Mouse (Mus musculus) gonadal fat pad, adult 2 months (tissue): Measurements from ENCODE around the gene Tmc8. TPM values are rescaled to one million over a fixed set of nuclear protein-coding genes. Genes with fewer than 3 reads are reported as not detected.
"Not testable (repeated sequence)": the region's sequence is repeated elsewhere in the genome, so short reads cannot be mapped to it uniquely, and the experiment has no call there.

Source experiments
- DNase-seq: peaks from one replicate; pipeline ENCODE4 v3.0.0-alpha.2; 2012; ENCODE audit warnings: low read depth
- polyA plus RNA-seq: library from polyadenylated mRNA; depleted of rRNA; stranded (reverse); fragments of >200 nt; gene quantifications from 2 replicates; pipeline ENCODE4 v1.2.3, GENCODE M21; 2012

Tmc8 gene
- polyA plus RNA-seq, 1 experiment, result 5.8 TPM

DNA sequence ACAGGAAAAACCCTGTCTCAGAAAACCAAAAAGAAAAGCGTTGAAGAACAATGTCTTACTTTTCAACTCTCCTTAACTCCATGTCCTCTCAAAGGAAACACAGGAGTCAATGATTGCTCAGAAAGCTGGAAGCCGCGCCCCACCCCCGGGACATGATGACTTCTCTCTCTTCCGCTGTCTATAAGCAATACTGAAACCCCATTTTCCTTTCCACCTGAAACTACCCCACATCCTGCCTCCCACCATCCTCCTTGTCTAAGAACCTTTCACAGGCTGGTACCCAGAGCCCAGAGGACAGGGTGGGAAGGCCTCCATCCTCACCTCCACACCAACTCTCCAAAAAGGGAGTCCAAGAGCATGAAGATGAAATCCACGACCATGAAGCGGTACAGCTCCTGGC is 9.5 kb upstream of the Tmc8 start:
- DNase-seq, result no peak

DNA sequence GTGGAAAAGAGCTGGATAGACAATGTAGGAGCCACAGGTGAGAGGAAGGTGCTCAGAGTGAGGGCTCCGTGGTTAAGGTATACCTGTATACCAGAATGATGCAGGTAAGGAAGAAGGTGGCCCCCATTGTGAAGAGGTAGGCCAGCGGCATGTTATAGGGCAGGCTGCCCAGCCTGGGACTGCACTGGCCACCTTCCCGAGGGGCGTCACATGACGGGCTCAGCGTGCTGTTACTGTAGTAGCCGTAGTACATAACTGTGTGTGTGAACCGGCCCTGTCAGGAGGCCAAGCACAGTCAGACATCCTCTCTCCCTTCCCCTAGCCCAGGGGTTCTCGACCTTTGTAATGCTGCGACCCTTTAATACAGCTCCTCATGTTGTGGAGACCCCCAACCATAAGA is 7.0 kb upstream of the Tmc8 start:
- DNase-seq, result no peak

DNA sequence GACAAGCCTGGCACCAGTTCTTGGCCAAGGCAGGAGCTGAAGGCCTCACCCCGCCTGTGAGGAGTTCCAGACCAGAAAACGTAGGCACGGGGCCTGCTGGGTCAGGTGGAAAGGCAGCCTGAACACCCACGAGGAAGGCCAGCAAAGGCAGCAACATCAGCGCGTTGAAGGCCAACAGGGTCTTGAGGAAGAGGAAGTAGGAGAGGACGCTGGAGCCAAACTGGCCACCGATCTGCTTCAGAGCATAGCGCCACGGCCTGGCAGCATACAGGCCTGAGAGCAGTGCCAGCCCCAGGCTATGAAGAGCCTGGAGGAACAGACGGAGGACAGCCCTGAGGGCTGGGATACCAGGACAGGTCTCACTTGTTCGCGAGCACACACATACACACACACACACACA is 6.3 kb upstream of the Tmc8 start:
- DNase-seq, result no peak

DNA sequence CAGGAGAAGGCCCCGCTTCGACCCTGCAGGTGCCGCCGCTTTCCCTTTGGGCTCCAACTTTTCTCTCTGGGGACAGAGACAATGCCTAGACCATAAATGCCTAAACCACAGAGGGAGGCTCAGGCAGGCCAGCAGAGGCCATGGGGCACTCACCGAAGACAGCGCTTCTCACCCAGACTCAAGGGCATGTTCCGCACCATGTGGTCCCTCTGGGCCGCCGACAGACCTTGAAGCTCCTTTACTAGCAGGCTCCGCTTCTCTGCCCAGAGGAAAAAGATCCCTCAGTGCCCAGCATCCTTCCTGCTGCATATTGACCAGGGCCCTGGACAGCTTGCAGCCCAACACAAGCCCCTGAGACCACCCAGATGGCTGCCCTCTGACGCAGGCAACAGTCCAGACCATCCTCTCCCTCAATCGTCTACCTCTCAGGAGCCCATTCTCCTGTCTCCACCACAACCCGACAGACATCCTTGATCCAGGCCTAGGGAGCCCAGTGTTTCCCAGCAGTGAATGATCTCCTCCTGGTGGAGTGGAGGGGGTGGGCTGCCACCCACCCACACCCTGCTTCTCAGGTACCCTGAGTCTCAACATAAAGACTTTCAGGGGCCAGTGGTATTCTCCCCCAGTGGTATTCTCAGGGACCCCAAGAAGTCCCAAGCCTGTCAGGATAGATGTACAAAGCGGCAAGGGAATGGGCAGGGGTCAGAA is 5.6 kb upstream of the Tmc8 start:
- no peak for DNase-seq

DNA sequence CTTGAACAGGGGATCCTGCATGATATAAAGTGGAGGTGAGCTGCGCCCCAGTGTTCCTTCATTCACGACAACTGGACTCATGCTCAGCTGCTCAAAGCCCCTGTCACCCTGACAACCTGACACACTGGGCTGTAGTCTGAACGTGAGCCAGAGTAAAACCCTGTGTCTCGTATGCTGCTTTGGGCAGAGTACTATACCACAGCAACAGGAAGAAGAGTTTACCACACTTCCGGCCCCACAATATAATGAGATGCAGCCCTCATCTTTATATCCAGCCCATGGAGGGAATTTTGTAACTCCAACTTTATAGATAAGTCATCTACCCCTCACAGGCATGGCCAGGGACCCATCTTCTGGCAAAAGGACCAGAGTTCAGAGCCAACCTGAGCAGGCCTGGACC is 4.8 kb upstream of the Tmc8 start:
- no peak for DNase-seq

DNA sequence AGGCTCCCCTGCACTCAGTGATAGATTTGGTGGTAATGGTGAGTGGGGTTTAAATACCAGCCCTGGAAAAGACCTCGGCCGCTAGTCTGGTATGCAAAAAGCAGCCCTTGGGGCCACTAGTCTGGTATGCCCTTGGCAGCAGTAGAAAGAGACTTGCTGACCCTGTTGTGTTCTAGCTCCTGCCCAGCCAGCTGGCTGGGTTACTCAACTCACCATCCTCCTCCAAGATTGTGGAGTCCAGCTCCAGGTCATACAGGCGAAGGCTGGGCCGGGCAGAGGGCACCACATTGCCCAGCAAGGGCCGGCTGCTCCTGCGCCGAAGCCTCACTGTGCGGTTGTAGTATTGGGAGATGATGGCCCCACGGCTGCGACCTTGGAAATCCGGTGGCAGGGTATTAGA is 3.8 kb upstream of the Tmc8 start:
- DNase-seq, result no peak

DNA sequence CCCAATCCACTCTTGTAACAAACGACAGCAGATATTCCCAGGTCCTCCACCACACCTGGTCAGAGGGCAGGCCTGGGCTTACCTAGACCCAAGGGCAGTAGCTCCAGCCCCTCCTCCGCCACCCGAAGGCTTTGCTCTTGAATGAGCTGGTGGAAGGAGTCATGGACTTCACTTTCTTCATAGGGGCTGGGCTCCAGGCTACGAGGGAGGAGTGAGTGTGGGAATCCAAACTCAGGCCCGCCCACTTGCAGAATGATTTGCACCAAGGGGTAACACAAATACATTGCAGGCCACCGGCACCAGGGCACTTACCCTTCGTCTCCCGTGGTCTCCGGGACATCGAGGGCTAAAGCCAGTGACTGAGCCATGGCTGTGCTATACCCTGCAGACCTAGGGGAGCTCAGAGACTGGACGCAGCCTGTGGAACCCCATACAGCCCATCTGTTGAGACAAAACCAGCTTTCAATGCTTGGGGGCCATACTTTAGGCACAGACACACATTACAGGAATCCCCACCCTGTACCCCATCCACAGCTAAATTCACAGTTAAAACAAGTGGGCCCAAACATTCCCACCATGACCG is 2.9 kb upstream of the Tmc8 start:
- DNase-seq, result no peak

DNA sequence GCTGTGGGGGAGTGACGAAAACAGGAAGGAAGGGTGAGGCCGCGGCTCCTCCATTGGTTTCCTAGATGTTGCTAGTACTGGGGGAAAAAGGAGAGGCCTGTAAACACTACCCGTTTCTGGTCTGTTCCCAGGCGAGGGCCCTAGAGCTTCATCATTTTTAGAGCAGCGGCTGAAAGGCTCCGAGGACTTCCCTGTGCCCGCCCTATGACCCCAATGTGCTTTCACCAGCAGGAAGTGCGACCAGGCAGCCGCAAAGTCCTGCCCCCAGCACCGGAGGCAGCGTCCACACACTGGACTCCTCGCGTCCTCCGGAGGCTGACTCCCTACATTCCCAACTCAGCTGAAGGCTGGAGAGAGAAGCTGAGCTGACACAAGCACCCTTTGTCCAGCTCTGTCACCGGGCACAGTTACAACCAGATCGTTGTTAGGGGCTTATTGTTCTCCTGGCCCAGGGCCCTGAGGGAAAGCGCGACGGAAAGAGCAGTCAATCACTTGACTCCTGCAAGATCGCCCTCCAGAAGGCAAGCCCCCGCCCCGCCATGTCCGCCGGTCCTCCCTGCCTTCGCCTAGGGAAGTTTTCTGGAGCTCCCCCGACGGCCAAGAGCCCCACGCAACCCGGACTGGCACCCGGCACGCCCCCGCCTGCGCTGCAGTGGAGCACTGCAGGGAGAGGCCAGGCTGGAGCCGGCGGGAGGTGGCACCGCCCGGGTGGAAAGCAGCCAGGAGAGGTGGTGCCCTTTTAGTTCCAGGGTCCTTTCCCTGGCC is 2.3 kb upstream of the Tmc8 start:
- DNase-seq, result no peak

DNA sequence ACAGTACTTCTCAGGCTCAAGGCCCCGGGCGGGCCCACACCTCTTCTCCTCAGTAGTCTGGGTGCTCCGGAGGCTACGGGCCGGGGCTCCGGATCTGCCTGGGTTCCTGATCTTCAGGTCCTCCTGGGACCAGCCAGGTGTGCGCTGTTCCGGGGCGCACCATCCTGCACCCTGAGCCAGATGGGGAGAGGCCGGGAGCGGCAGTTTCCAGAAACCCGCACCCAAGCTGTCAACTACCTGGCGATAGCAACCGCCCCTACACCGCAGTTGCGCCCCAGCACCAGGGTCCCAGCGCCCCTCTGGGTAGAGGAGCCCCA is 1.7 kb upstream of the Tmc8 start:
- peak; percentile 26 for DNase-seq

DNA sequence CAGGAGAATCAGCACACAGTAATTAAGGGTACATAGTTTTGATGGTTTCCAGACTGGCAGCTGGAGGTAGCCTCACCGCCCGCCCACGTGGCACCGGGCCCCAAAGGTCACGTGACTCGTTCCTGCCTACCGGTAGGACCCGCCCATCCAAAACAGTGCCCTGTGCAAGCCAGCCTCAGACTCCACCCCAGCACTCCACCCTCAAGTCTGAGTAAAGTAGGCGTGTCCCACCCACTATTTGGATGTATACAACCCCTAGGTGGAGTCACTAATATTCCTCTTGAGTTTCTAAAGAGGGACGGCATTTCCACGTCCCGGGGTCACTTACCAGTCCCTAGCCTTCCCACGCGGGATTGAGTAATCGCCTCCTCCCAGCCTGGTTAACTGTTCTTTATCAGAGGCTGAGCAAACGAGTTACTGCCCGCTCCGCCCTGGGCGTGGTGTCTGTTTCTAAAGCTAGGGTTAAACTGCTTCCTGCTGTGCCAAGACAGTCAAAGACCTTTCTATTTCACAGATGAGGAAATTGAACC is 1.2 kb upstream of the Tmc8 start:
- peak; percentile 100 for DNase-seq

DNA sequence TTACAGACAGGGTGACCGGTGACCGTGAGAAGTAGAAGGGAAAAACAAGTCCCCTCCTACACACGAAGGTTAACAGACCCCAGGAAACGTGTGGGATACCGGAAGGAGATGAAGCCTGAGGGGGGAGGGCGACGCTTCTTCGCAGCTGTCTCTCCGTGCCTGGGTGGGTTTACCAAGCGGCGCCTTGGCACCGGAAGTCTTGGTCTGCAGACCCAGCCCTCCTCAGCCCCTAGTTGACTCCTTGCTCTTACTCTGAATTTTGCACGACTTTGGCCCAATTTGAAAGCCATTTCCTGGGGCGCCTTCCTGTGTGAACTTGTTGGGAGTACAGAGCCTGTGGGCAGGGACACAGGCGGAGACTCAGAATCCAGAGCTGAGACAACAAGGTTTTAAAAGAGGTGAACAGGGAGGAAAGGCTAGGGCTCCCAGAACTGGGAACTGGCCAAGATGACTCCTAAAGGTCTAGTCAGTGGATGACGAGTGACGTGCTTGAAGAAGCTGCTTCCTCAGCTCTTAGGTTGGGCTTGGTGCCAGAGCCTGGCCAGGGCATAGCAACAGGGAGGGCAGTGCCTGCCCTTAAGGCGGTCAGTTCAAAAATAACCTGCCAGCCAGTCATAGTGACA is 566 bp upstream of the Tmc8 start:
- DNase-seq, result no peak

DNA sequence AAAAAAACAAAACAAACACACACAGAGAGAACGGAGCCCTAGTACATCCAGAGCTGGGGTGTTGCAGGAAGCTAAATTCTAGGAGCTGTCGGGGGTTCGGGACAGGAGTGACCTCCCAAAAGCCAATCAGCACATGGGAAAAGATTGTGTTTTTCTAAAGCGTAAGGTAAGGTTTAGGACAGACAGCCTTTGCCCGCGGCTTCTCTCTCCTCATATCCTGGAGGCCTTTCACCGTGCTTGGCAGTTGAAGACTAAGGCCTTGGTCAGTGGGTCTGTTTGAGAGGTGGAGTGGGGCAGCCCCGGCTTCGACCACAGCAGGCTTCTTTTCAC is 794 bp downstream of the Tmc8 start:
- DNase-seq, result no peak

DNA sequence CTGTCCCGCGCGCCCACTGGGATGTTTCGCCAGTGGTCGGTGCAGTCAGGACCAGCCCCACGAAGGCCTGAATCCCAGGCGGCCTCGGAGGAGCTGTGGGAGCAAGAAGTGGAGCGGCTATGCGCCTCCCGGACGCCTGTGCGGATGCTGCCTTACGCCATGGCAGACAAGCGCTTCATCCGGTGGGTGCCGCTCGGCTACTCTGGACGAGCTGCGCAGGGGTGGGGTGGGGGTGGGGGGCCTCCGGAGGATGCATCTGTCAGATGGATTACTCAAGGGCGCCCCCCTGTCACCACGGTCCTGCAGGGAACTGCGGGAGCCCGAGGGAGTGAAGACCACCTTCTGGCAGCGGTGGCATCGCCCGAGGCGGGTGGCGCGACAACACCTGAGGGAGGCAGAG is 1.2 kb downstream of the Tmc8 start:
- DNase-seq, result no peak

DNA sequence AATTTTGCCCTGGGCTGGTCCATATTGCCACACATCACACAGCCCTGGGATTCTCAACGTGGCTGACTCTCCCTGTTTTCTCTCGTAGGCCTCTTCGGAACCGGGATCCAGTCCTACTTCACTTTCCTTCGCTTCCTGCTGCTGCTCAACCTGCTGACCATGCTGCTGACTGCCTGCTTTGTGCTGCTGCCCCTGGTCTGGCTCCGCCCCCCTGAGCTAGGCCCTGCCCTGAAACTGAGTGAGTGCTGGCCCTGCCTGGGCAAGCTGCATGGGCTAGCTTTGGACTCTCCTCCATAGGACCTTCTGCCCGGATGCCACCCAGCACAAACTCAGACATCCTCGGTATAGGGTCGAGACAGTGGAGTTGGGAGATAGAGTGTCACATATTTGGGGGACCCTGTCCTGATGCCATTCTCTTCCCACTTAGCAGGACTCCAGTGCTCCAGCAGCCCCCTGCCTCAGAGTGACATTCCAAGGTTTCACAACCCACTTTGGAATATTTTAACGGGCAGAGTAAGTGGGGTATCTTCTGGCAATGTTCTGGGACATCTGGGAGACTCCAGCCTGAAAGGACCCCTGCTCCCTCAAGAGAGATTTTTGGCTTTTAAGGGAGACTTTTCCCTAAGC is 1.9 kb downstream of the Tmc8 start:
- DNase-seq, result no peak

DNA sequence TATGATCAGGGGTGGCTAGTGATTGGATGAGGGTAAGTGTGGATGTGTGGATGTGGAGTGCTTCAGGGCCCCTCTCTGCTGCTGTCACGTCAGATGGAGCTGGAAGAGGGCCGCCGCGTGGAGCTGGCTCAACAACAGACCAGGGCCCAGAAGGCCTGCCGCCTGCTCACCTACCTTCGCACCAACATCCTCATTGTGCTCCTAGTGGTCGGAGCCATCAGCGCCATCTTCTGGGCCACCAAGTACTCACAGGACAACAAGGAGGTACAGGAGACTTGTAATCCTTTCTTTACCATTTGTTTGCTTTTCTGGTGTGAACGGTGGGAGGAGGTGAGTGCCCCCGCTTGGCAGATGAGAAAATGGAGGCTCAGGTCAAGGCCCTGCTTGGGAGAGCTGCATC is 4.4 kb downstream of the Tmc8 start:
- no peak for DNase-seq

DNA sequence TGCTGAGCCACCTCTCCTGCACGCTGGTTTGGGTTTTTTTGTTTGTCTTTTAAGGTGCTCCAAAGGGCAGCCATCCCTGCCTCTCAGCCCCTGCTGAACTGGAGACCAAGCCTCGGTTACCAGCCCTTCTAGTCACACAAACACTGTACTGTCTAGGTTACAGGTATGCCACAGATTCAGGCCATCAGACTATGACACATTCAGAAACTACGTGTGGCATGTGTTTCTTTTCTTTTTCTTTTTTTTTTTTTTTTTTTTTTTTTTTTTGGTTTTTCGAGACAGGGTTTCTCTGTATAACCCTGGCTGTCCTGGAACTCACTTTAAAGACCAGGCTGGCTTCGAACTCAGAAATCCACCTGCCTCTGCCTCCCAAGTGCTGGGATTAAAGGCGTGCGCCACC is 6.6 kb downstream of the Tmc8 start:
- not testable (repeated sequence) for DNase-seq

DNA sequence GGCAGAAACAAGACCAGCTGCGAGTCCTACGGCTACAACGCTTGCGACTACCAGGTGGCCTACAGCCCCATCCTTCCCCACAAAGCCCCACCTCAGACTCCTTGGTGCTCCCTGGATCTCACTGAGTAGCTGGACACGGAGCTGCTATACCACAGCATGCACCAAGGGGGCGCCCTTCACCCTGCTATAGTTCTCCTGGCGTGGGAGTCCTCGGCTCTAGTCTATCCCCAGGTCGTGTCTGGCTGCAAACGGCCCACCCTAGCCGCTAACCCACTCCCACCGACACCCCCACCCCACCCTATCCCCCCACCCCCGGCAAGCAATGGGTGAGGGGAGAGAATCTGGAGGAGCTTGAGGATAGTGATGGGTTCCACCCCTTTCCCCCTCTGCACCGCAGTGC is 8.4 kb downstream of the Tmc8 start:
- no peak for DNase-seq

DNA sequence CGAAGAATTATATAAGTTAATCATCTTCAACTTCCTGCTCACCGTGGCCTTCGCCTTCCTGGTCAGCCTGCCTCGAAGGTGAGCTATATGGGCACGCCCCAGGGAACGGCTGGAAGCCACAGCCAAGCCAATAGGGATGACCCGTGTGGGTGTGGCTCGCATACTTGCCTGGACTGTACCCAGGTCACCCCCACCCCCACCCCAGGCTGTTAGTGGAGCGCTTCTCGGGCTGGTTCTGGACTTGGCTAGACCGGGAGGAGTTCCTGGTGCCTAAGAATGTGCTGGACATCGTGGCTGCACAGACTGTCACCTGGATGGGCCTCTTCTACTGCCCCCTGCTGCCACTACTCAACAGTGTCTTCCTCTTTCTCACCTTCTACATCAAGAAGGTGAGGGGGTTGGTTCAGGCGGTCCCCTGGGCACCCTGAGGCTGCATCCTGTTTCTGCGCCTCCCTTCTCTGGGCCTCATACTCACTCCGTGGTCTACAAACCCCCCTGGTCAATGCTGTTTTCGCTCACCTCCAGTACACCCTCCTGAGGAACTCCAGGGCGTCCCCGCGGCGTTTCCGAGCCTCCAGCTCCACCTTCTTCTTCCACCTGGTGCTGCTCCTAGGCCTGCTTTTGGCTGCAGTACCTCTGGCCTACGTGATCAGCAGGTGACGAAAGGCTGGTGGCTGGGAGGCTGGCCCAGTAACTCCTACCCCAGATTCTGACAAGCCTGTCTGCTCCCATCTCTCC is 9.0 kb downstream of the Tmc8 start:
- no peak for DNase-seq

DNA sequence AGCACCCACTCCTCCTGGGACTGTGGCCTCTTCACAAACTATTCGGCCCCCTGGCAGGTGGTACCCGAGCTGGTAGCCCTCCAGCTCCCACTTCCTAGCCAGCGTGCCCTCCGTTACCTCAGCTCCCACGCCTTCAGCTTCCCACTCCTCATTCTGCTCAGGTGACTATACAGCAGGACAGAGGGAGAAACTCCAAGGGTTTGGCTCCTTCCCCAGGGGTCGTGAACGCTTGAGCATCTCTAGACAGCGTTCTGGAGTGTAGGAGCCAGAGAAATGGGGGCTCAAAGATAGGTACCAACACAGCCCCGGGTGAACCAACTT is 9.5 kb downstream of the Tmc8 start:
- DNase-seq, result no peak

DNA sequence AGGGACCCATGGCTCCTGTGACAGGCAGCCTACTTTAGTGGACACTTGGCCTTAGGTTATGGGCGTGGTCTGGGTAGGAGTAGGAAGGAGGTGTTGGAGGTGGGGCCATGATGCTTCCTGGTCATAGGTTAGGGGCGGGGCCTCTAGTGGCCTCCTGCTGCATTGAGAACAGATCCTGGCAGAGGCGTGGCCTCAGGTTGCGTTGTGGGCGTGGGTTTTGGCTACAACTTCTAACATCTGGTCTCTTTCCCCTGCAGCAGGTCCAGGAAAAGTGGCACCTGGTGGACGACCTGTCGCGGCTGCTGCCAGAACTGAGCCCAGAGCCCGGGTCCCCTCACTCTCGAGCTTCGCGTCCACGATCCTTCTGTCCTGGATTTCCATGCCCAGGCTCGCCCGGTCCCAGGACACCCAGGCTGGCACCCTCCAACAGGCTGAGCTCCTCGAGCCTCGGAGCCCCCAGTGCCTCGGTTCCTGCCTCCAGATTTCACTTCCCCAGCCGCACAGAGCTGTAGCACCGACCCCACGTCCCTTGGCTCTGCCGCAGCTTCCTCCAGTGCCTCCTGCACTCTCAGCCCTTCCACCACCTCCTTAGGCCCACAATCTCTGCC is 10.5 kb downstream of the Tmc8 start:
- DNase-seq, result no peak

DNA sequence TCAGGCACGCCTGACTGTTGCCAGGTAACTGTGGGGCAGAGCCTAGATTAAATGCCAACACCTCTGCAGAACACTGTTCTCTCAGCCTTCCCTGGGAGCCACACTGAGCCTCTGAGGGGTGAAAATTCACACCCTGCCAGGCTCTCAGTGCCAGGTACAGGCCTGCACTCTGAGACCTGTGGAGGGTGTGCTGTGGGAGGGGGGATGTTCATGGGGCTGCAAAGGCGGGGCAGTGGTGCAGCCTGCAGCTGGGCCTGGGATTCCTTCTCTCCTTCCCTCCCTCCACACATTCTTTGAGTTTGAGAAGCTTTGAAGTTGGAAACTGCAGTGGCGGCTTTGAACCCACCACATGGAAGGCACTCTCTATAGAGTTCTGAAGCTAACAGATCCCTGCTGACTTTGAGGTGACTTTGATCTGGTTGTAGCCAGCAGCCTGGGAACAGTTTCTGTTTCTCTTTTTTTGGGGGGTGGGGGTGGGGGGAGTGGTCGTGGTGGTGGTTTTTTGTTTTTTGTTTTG is 12.2 kb downstream of the Tmc8 start:
- DNase-seq, result no peak
